Mouse (Mus musculus): ENCODE measurements around the gene Cldn2.

Gene Cldn2

DNA sequence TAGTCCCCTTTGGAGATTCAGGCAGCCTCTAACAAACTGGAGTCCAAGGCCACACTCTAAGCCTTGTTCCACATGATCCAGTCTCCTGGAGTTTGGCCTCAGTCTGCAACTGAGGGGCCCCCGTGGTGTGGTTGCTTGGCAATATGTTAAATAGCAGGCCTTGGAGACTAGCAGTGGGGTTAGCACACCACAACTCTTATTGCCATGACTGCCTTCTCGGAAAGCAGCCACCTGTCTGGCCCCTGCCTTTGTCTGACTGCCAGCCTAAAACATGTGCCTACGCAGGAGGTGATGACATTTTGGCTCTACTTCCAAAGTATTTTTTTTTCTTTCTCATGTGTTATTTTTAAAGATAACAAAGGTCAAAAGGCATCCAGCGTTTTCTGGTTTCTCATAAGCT is 7.5 kb downstream of the Cldn2 start:
- peak; percentile 72 for DNase-seq (ENCODE audit: low read depth, low spot score)

DNA sequence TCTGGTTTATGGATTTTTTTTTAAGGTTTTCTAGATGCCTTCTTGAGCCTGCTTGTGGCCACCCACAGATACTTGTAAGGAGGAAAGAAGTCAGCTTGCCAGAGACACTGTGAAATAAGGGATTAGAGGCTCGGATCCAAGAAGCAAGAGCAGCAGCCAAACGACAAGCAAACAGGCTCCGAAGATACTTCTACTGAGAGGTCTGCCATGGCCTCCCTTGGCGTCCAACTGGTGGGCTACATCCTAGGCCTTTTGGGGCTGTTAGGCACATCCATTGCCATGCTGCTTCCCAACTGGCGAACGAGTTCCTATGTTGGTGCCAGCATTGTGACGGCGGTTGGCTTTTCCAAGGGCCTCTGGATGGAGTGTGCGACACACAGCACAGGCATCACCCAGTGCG is 7.9 kb downstream of the Cldn2 start:
- DNase-seq (ENCODE audit: low read depth, low spot score): peak; percentile 75

DNA sequence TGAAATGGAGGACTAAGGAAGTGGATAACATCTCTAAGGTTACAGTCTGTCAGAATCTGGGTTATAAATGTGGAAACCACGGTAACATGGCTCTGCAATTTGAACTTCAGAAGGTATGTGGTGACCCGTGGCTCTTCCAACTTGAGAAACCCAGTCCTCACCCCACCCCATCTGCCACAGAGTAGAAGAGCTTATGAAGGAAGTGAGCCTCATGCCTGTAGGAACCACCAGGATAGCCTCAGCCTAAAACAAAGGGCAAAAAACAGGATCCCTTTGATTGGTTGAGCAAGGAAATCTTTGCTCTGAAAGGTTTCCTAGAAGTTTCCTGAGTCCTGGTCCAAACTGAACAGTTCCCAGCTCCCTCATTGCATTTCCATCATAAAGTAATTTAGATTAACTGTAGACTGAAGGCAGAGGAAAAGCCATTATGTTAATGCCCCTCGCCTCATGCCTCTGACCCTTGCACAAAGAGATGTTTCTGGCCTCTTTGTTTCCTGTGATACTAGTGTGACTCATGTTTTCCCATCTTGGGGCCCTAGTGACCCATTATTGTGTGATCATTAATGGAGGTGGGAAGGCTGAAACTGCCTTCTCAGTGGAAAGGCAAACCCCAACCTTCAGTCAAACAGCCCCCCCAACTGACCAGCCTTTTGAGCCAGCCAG is 12.1 kb downstream of the Cldn2 start:
- DNase-seq (ENCODE audit: low read depth, low spot score): no peak

DNA sequence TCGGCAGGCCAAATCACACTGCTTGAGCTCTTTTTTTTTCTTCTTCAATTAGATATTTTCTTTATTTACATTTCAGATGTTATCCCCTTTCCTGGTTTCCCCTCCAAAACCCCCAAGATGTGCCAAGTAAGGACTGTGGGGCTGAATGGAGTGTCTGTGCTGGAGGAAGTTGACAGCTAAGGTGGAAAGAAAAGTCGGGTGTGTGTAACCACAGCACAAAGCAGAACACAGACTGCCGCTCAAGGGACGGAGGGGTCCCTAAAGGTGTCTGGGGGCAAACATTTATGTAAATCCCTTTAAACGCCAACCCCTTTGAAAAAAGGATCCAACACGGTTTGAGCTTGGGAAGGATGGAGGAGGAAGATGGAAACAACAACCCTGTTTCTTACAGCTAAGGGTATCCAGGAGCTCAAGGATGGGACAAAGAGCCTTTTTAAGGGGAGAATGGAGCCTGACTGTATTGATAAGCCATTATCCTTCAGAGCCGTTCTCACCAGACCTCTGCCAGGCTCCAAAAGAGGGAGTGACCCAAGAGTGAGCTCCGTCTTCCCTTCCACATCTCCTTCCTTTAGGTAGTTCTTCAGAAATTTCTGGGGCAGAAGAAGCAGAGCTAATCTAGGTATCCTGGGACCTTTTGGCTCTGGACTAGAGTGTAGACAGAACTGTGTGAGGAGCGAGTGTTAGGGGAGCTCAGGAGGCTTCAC is 12.8 kb downstream of the Cldn2 start:
- DNase-seq (ENCODE audit: low read depth, low spot score): no peak

DNA sequence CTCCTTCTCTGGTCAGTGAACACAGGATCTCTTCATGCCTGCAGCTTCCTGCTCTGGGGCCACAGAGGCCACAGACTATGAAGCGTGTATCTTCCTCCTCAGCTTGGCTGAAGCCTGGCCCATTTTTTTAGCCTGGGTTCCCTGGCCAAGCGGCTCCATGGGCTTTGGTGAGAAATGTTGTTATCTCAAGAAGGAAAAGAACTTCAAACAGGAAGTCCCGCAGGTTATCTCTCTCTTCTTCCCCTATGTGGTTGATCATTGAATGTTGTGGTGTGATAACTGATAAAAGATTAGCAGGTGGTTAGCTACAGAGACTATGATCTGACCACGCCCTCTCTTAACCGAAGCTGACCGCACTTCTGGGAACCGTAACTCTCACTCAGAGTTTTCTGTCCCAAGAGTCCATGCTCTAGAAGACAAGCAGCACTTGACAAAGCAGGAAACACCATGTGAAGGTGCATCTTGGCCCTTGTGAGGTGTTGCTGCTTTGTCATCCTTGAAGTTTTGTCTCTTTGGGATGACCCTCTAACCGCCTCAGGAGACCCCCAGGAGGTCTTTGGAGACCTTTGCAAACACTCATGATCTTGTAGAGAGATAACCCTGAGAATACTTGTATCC is 13.5 kb downstream of the Cldn2 start:
- no peak for DNase-seq (ENCODE audit: low read depth, low spot score)

DNA sequence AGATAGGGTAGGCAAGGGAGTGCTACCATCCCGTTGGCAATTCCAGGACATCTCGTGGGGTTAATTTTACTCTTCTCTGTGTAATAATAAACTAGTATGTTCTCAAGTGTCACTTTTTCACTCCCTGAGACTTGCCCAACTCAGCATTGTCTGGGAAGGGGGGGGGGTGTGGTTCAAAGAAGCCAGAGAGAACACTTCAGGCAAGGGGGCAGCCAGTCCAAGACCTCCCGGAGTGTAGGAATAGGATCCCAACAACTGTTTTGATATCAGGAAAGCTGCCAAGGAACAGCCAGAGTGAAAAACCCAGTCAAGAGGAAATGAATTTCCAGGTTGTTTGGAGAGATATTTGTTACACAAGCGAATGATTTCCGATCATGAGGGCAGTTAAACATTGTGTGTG is 14.6 kb downstream of the Cldn2 start:
- no peak for DNase-seq (ENCODE audit: low read depth, low spot score)

DNA sequence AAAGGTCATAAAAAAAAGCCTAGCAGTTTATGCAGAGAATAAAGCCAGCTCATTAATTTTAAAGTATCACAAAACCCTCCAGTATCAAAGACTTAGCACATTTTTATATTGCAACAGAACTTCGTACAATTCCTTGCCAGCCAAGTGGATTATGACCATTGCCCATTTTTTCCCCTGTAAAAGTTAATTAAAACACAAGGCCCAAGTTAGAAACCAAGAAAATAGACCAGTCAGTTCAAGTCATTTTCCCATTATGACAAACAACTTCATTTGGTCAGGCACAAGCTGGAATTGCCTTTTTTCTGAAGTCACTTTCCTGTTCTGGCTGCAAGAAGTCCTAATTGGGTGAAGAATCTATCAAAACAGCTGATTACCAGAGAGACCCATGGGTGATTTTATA is 24.8 kb downstream of the Cldn2 start:
- no peak for DNase-seq (ENCODE audit: low read depth, low spot score)

DNA sequence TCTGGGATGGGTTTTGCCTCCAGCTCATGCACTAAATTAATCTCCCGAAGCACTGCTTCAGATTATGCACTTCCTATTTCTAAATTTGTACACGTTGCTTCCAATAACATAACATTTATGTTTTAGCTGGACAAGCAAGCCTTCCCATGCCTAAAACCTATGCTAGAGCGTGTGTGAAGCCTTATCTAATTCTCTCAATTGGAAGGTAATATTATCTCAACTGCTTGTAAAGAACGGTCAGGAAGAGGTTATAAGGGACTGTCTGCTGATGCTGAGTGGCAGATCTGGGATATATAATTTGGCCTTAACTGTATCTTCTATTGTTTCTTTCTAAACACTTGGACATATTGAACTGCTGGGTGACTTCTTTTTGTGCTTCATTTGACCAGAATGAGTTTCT is 26.3 kb downstream of the Cldn2 start:
- DNase-seq (ENCODE audit: low read depth, low spot score): no peak

DNA sequence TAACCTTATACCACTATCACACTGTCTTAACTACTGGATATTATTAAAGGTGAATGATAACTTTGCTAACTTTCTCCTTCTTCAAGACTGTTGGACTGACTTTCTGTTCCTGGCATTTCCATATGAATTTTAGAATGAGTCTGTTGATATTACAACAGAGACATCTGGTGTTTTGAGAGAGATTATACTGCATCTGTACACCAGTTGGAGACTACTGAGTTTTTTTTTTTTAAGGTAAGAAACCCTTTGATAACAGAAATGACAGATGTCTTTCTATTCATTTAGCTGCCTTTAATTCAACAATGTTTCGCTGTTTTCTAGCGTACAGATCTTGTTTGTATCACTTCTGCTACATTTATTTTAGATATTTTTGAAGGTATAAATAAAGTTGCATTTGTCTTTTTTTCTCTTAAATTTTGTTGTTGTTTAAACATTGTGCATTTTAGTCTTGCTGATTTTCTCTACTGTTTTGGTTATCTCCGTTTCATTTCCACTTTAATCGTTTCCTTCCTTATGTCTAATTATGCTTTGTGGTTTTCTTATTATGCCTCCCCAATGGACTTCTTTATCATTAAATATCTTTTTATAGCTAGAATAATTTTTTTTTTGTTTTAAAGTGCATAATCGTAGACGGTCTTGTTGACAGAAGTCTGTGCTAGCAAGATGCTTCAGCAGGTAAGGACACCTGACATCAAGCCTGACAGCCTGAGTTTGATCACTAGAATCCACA is 27.9 kb downstream of the Cldn2 start:
- DNase-seq (ENCODE audit: low read depth, low spot score): no peak

DNA sequence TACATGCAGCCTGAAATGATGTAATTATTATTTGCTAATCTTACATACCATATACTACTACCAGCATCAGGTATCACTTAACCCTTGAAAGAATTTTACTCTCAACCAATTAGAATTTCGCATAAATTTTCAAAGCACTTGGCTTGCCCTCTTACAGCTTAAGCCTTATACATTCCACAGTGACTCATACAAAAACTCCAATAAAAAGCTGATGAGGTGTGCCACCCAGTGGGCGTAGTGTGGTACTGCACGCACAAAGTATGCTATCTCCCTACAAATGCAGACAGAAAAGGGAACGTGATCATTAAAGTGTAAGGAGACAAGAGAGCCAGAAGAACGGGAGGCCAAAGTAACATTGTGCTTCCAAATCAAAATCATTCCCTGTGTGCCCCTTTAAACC is 31.8 kb downstream of the Cldn2 start:
- peak; percentile 48 for DNase-seq (ENCODE audit: low read depth, low spot score)

DNA sequence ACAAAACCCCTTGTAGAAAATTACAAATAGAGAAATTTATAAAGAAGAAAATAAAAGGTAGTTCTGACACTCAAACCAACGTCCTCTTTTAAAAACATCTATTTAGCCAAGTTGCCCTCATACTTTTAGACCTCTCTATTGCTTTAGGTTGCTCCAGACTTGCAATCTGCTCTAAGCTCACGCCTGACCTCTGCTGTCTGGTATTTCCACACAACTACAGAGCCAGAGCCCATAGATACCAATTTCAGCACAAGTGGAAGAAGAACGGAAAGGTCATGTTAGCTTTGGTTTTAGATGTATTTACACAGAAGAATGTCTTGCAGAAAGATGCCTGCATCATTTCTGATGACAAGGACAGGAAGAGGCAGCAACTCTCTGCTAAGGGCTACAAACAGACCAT is 38.4 kb downstream of the Cldn2 start:
- peak; percentile 16 for DNase-seq (ENCODE audit: low read depth, low spot score)

DNA sequence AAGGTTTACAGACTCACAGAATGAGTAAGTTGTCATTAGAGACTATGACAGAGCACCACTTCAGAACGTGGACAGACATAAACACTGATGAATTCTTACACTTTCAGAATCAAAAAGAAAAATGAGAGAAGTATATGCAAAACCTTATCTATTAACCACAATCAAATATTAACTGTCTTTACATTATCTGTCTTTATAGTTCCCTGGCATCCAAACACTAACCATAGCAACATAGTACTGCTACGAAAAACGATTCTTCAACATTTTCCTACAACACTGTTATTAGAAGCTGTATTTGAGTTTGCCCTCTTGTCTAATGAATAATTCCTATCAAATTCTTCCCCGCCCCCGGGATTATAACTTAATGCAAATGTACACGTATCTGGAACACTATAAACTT is 40.5 kb downstream of the Cldn2 start:
- no peak for DNase-seq (ENCODE audit: low read depth, low spot score)

DNA sequence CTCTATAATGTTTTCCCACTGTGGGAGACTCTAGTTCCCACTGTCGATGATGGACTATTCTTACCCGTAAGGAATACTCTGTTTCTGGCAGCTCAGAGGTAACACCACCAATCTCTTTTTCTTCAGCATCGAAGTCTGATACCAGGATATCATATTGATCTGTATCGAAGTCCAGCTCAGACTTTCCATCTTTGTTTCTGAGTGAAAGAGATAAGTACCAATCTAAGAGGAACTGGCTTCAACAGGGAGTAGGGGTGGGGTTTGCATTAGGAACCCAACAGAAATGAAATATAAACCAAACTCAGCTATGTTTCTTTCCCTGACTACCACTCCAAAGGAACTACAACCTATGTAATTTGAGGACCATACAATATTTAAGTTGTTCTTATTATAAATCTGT is 54.2 kb downstream of the Cldn2 start:
- no peak for DNase-seq (ENCODE audit: low read depth, low spot score)

DNA sequence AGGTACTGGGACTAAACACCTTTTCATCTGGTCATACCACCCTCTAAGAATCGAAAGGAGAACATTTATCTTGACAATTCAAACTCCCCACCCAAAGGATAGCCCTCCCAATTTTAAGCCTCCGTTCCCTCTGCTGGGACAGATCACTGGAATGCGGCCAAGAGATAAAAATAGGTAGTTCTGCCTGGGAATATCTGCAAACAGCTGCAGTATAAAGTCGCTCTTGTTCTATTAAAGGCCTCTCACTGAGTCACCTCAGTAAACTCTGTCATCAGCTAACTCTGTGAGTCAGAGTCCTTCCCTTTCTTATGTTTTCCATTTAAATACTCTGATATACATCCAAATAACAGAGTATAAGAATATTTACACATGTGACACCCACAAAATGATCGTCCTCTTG is 58.8 kb downstream of the Cldn2 start:
- peak; percentile 72 for DNase-seq (ENCODE audit: low read depth, low spot score)
